Mouse (Mus musculus) embryonic facial prominence, embryonic 10.5 days (tissue): ENCODE measurements at regions not wholly inside any gene's neighbourhood (a gene's known extent, or its start where the extent isn't known, plus 50 kb on each side); places are given as distances from the start of the nearest gene placed in this dataset.
A peak's percentile ranks its signal among the peaks of the same experiment; 100 is the strongest.
"Not testable (repeated sequence)": the region's sequence is repeated elsewhere in the genome, so short reads cannot be mapped to it uniquely, and the experiment has no call there.

Source experiments
- DNase-seq: peaks from one replicate; pipeline ENCODE4 v3.0.0-alpha.2; 2017; ENCODE audit warnings: low spot score
- H3K27ac ChIP-seq: fragments of 300-500 bp; sonication (generic); replicated peaks from 2 replicates; pipeline ENCODE4 v1.5.1; 2016; ENCODE audit warnings: mild to moderate bottlenecking
- H3K27me3 ChIP-seq: fragments of 300-500 bp; sonication (generic); replicated peaks from 2 replicates; pipeline ENCODE4 v1.6.1; 2016; ENCODE audit warnings: low read depth, mild to moderate bottlenecking; ENCODE audit not compliant: poor library complexity, severe bottlenecking
- H3K36me3 ChIP-seq: fragments of 300-500 bp; sonication (generic); replicated peaks from 2 replicates; pipeline ENCODE4 v1.6.1; 2016; ENCODE audit warnings: mild to moderate bottlenecking, moderate library complexity
- H3K4me1 ChIP-seq: fragments of 300-500 bp; sonication (generic); 2 replicates; pipeline ENCODE4 v1.6.1; 2016
- H3K4me3 ChIP-seq: fragments of 300-500 bp; sonication (generic); 2 replicates; pipeline ENCODE4 v1.5.1; 2016; ENCODE audit warnings: mild to moderate bottlenecking, moderate library complexity
- H3K9me3 ChIP-seq: fragments of 300-500 bp; sonication (generic); 2 replicates; pipeline ENCODE4 v1.6.1; 2016; ENCODE audit warnings: mild to moderate bottlenecking
- WGBS: fragments of 180-500 bp; shearing (Covaris S2); methylation state at CpG from one replicate; pipeline ENCODE4 v1.1.7; 2016; 5-methylcytosine and 5-hydroxymethylcytosine counted together

- Histone ChIP-seq H3K4me3 (no peak overlapping the region), H3K4me1 (peaks cover 10% of the 10 kb centered on the region), H3K36me3 (no peaks in the 10 kb centered on the region), H3K27me3 (no peaks in the 10 kb centered on the region), H3K27ac (no peak overlapping the region), H3K9me3 (no peaks in the 10 kb centered on the region)
- WGBS, result 88% methylated on average over 6 of the region's 6 CpGs
- DNase-seq, result no peak
Observed at GRCm38 (mm10) chr8:103578006-103578405, 523.4 kb upstream of the Cdh5 start.

- no peaks in the 10 kb centered on the region for H3K27me3 ChIP-seq
- H3K9me3 ChIP-seq, result no peaks in the 10 kb centered on the region
- no peak overlapping the region for H3K27ac ChIP-seq
- no peaks in the 10 kb centered on the region for H3K36me3 ChIP-seq
- no peak for DNase-seq
- 92% methylated on average over 6 of the region's 6 CpGs for WGBS
- H3K4me1 ChIP-seq, result no peaks in the 10 kb centered on the region
- H3K4me3 ChIP-seq, result no peak overlapping the region
Observed at GRCm38 (mm10) chr8:103608291-103608690, 493.1 kb upstream of the Cdh5 start.

DNA sequence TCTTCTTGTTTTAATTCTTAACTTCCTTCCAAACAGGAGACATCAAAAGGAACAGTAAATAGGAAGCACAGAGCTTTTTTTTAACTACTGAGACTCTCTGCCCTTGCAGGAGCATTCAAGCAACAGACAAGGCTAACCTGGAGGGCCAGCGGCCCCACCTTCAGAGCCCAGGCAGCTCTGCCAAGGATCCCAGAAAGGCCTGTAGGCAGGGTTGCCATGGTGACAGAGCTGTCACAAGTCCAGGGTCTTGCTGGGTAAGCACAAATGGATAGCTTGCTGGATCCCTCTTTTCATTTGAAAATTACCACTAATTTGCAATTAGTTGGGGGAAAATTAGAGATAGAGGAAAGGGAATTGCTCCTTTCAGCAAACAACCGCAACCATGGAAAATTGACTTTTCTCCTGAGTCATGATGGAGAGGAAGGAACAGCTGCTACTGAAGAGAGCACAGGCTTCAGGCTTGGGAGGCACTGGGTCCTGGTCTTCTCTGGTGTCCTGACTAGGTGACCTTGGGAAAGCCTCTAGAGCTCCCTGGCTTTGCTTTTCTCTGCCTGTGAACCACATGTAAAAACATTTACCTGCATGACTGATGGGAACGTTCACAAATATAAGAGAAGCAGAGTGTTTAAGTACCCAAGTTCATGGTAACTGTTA lies 477.5 kb upstream of the Cdh5 start:
- peak; percentile 65 for DNase-seq
- H3K27me3 ChIP-seq, result no peaks in the 10 kb centered on the region
- no peaks in the 10 kb centered on the region for H3K9me3 ChIP-seq
- 38% methylated on average over 3 of the region's 3 CpGs for WGBS
- H3K4me1 ChIP-seq, result peaks cover 12% of the 10 kb centered on the region
- H3K4me3 ChIP-seq, result no peak overlapping the region
- H3K36me3 ChIP-seq, result no peaks in the 10 kb centered on the region
- H3K27ac ChIP-seq, result no peak overlapping the region

DNA sequence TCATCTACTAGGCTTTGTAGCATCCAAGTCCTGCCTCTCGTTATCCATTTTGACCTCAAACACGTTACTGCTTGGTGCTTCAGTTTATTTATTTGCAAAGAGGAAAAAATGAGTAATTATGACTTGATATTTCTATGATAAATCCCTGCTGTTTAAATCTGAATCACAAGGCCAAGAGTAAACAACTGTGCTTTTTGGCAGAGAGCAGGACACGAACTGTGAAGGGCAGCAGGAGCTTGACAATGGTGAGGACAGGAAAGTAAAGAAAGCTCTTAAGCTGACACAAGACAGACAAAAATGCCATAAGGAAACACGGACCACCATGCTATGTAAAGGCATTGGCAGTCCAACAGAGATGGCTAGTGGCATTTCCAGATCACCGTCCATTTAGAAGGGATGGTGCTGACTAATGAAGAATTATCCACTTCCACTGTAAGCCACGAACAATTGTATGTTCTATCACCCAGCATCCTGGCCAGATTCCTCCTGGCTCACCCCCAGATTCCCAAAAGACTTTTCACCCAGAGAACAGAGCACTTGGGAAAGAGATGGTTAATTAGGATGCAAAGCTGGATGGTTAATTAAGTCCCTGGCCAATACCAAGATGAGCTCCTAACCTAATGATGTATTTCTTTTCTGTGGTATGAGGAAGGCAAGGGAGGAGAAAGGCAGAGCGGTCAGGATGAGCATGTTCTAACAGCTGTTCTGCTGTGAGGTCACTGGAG lies 476.1 kb upstream of the Cdh5 start:
- Histone ChIP-seq H3K9me3 (no peaks in the 10 kb centered on the region), H3K36me3 (no peaks in the 10 kb centered on the region), H3K27ac (no peak overlapping the region), H3K4me3 (no peak overlapping the region), H3K27me3 (no peaks in the 10 kb centered on the region), H3K4me1 (peaks cover 12% of the 10 kb centered on the region)
- DNase-seq, result no peak
- WGBS, result 85% methylated on average over 7 of the region's 7 CpGs

GRCm38 (mm10) chr8:103626446-103626845 lies 475.0 kb upstream of the Cdh5 start:
- 85% methylated on average over 4 of the region's 4 CpGs for WGBS

DNA sequence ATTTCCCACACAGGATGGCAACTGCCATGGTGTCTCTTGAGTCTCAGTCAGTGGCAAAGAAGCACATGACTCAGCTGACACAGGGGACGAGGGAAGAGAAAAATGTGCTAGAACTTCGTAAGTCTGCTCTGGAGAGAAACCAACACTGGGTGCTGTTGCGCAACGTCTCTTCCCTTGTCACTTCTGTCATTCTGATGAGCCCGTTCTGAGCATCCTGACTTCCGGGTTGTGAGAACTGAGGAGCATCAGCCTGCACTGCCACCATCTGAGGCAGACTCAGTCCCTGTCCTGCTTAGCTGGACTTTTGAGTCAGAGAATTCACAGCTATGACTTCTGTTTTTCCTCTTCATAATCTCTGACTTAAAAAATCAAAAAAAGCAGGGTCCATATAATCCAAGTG lies 468.9 kb upstream of the Cdh5 start:
- 83% methylated on average over 6 of the region's 6 CpGs for WGBS
- no peaks in the 10 kb centered on the region for H3K36me3 ChIP-seq
- H3K9me3 ChIP-seq, result no peaks in the 10 kb centered on the region
- H3K4me1 ChIP-seq, result 0 out of 2 replicates have a peak, but pooled peaks cover 4% of the 10 kb centered on the region
- H3K27ac ChIP-seq, result no peak overlapping the region
- H3K4me3 ChIP-seq, result no peak overlapping the region
- H3K27me3 ChIP-seq, result no peaks in the 10 kb centered on the region
- DNase-seq, result no peak

More at GRCm38 (mm10) chr8:103626446-103626845, 475.0 kb upstream of the Cdh5 start:
- H3K4me3 ChIP-seq, result no peak overlapping the region
- no peaks in the 10 kb centered on the region for H3K36me3 ChIP-seq
- H3K27ac ChIP-seq, result no peak overlapping the region
- H3K4me1 ChIP-seq, result peaks cover 12% of the 10 kb centered on the region
- no peak for DNase-seq
- no peaks in the 10 kb centered on the region for H3K27me3 ChIP-seq
- H3K9me3 ChIP-seq, result no peaks in the 10 kb centered on the region

DNA sequence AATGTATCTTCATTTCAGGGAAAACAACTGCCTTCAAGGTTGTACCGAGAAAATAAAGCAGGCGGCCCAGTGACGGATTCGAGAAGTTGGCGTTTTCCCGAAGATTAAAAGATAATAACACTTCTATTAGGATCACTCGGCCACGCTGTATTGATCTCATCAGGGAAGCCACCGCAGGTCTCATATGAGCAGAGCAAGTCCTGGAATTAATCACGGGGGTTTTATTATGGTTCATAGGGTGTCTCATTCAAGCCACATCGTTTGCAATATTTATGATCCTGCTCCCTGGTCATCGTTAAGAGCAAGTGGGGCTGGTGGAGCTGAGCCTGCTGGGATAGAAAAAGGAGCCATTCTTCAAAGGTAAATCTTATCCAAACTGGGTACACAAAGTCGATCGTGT lies 466.5 kb upstream of the Cdh5 start:
- no peak overlapping the region for H3K4me3 ChIP-seq
- 87% methylated on average over 14 of the region's 14 CpGs for WGBS
- H3K9me3 ChIP-seq, result no peaks in the 10 kb centered on the region
- no peaks in the 10 kb centered on the region for H3K27me3 ChIP-seq
- H3K27ac ChIP-seq, result no peak overlapping the region
- no peaks in the 10 kb centered on the region for H3K36me3 ChIP-seq
- no peak for DNase-seq
- H3K4me1 ChIP-seq, result 0 out of 2 replicates have a peak, but pooled peaks cover 4% of the 10 kb centered on the region

DNA sequence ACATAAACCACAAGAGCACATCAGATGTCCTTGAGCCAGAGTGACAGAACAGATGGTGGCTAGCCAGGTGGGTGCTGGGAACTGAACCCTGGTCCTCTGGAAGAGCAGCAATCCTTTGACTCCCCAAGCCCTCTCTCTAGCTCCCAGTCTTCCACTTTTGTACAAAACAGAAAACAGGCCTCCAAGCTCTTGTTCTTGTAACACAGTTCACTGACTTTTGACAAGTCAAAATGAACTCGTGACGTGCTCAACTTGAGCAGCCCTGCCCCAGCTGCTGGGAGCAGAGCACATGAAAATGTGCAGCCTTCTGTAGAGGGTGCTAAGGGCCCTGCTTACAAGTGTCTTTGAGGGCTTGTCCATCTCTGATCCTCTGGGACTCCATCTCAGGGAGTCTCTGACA lies 457.8 kb upstream of the Cdh5 start:
- no peaks in the 10 kb centered on the region for H3K9me3 ChIP-seq
- H3K4me1 ChIP-seq, result no peaks in the 10 kb centered on the region
- no peak overlapping the region for H3K4me3 ChIP-seq
- H3K27ac ChIP-seq, result no peak overlapping the region
- no peaks in the 10 kb centered on the region for H3K36me3 ChIP-seq
- DNase-seq, result no peak
- no peaks in the 10 kb centered on the region for H3K27me3 ChIP-seq
- 91% methylated on average over 2 of the region's 2 CpGs for WGBS

- Histone ChIP-seq H3K27me3 (no peaks in the 10 kb centered on the region), H3K36me3 (no peaks in the 10 kb centered on the region), H3K27ac (no peak overlapping the region), H3K4me3 (no peak overlapping the region), H3K9me3 (no peaks in the 10 kb centered on the region), H3K4me1 (no peaks in the 10 kb centered on the region)
- WGBS, result 78% methylated on average over 6 of the region's 6 CpGs
- DNase-seq, result no peak
Observed at GRCm38 (mm10) chr8:103644106-103644505, 457.3 kb upstream of the Cdh5 start.

DNA sequence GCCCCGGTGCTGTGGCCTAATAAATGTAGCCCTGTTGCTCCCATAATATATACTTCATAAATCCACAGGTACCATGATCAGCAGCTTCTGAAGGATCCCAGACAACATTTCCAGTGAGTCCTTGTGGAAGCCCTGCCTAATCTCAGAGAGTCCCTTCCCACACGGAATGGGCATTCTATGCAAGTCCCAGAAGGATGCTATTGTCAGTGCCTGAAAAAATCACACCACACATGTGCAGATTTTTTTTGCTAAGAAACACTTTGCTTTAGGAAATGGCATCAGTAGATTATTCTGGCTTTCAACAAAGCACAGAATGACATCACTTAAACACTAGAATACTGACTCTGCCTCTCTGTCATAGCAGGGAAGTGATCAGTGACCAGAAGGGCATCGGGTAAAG lies 456.6 kb upstream of the Cdh5 start:
- H3K36me3 ChIP-seq, result no peaks in the 10 kb centered on the region
- 89% methylated on average over 3 of the region's 3 CpGs for WGBS
- no peaks in the 10 kb centered on the region for H3K9me3 ChIP-seq
- no peaks in the 10 kb centered on the region for H3K4me1 ChIP-seq
- no peak overlapping the region for H3K27ac ChIP-seq
- DNase-seq, result no peak
- H3K27me3 ChIP-seq, result no peaks in the 10 kb centered on the region
- H3K4me3 ChIP-seq, result no peak overlapping the region

GRCm38 (mm10) chr8:103664796-103665195 lies 436.6 kb upstream of the Cdh5 start:
- H3K36me3 ChIP-seq, result no peaks in the 10 kb centered on the region
- H3K27ac ChIP-seq, result no peak overlapping the region
- H3K4me1 ChIP-seq, result no peaks in the 10 kb centered on the region
- no peaks in the 10 kb centered on the region for H3K27me3 ChIP-seq
- H3K9me3 ChIP-seq, result no peaks in the 10 kb centered on the region
- WGBS, result 93% methylated on average over 1 of the region's 1 CpGs
- no peak for DNase-seq
- H3K4me3 ChIP-seq, result no peak overlapping the region

DNA sequence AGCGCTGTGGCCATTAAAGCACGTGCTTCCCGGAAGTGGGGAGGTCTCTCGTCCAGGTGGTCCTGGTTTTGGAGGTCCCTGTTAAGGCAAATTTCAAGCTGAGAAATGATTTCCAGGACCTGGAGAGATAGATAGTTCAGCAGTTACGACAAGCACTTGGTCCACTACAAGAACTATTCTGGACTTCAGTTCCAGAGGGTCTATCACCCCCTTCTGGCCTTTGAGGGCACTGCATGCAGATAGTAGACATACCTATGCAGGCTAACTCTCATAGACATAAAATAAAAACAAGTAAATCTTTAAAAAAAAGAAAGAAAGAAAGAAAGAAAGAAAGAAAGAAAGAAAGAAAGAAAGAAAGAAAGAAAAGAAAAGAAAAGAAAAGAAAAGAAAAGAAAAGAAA lies 415.2 kb upstream of the Cdh5 start:
- not testable (repeated sequence) for H3K4me3 ChIP-seq, DNase-seq
- WGBS, result 85% methylated on average over 5 of the region's 5 CpGs

DNA sequence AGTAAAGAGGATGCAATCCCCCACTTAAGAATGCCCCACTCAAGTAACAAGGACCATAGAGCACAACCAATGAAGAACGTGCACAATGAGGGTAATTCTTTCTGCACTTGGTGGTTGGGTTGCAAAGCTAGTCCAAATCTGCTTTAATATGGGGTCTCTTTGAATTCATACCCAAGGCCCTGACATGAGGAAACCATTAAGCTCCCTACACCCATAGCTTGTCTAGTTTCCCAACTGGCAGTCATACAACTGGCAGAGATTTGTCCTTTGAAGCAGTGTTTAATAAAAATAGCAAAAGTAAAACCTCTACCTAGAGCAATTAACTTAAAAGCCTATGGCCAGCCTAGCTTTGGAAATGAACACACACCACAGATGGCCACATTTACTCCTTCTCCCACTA lies 411.0 kb upstream of the Cdh5 start:
- no peak for DNase-seq
- Histone ChIP-seq H3K27ac (no peak overlapping the region), H3K9me3 (no peaks in the 10 kb centered on the region; the same call in 1 of the 2 replicates), H3K36me3 (no peaks in the 10 kb centered on the region), H3K4me3 (no peak overlapping the region), H3K4me1 (peaks cover 10% of the 10 kb centered on the region), H3K27me3 (no peaks in the 10 kb centered on the region)
- 87% methylated on average over 1 of the region's 1 CpGs for WGBS

More for the DNA sequence above, 415.2 kb upstream of the Cdh5 start:
- H3K27ac ChIP-seq, H3K27me3 ChIP-seq, H3K4me1 ChIP-seq, H3K9me3 ChIP-seq, H3K36me3 ChIP-seq: not testable (repeated sequence)
